Mouse (Mus musculus): ENCODE data around the gene Ccz1. TPM values are rescaled to one million over a fixed set of nuclear protein-coding genes. Genes with fewer than 3 reads are reported as not detected.

The Ccz1 gene
- polyA plus RNA-seq, 1 experiment = 31.1 TPM

DNA sequence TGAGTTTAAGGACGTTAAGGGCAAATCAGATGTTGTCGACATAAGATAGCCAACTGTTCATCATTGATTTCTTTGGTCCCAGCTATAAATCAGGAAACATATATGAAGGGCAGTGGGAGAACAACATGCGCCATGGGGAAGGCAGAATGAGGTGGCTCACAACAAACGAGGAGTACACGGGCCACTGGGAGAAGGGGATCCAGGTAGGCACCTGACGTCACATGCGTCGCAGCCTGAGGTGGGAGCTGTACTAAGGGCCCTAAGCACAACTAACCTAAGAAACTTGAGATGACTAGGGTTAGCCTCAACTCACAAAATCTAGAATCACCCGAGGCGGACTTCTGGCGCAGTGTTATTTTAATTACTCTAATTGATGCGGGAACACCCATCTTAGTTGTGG, 66.3 kb downstream of the Ccz1 start:
- TF ChIP-seq CTCF (IDR thresholded peaks at IDR 0.05; ENCODE audit: control insufficient read depth, insufficient read depth, insufficient replicate concordance, low read depth, low read length) (no peak), POLR2A (IDR thresholded peaks at IDR 0.05; ENCODE audit: control insufficient read depth, low read depth, low read length) (no peak)
- no peak overlapping the region for H3K4me3 ChIP-seq (ENCODE audit: control insufficient read depth, low read depth, low read length)
- no peak overlapping the region for H3K27ac ChIP-seq (ENCODE audit: control insufficient read depth, insufficient read depth, low read depth, low read length)
- H3K36me3 ChIP-seq (ENCODE audit: control insufficient read depth, insufficient read depth, low read length) = no peaks in the 10 kb centered on the region
- no peaks in the 10 kb centered on the region for H3K27me3 ChIP-seq (ENCODE audit: control insufficient read depth, insufficient read depth, low read length)
- no peaks in the 10 kb centered on the region for H3K4me1 ChIP-seq (ENCODE audit: control insufficient read depth, insufficient read depth, low read length)

DNA sequence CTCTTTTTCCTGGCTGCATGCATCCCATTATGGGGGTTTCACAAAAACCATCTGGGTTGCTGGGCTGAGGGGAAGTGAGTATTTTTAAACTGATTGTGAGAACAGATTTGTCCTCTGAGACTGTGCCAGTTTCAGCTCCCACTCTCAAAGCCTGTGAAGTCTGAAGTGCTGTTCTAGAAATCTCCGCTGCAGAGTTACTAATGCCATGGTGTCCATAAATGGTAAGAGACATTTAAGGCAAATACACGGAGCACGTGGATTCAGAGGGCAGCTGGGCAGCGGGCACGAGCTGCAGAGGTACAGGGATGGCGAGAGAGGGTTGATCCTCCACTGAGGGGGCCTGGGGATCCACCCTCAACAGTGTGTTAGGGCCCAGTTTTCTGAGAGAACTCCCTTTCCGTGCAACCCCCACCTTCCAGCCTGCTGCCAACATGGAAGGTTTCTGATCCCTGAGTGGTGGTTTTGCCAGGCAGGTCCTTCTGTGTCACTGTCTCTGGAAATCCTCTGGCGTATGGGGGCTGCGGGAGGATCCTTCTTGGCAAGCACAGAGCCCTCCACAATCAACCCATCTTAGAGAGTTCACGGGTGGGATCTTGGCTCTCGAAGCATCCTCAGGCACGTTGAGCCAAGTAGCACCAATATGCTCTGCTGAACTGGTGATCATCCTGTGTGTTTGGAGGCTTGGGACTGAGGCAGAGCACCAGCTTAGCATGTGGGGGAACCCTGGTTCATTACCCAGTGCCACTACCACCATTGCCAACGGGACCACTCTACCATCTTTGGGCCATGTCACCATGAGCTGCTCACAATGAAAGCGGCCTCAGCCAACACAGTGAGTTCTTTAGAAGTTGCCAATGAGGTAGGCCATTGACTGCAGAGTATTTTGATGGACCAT, 71.2 kb downstream of the Ccz1 start:
- Histone ChIP-seq H3K27me3 (ENCODE audit: control insufficient read depth, insufficient read depth, low read length) (no peaks in the 10 kb centered on the region), H3K4me1 (ENCODE audit: control insufficient read depth, insufficient read depth, low read length) (no peaks in the 10 kb centered on the region), H3K36me3 (ENCODE audit: control insufficient read depth, insufficient read depth, low read length) (no peaks in the 10 kb centered on the region), H3K4me3 (ENCODE audit: control insufficient read depth, low read depth, low read length) (no peak overlapping the region), H3K27ac (ENCODE audit: control insufficient read depth, insufficient read depth, low read depth, low read length) (no peak overlapping the region)
- TF ChIP-seq POLR2A (IDR thresholded peaks at IDR 0.05; ENCODE audit: control insufficient read depth, low read depth, low read length) (no peak), CTCF (IDR thresholded peaks at IDR 0.05; ENCODE audit: control insufficient read depth, insufficient read depth, insufficient replicate concordance, low read depth, low read length) (no peak)

DNA sequence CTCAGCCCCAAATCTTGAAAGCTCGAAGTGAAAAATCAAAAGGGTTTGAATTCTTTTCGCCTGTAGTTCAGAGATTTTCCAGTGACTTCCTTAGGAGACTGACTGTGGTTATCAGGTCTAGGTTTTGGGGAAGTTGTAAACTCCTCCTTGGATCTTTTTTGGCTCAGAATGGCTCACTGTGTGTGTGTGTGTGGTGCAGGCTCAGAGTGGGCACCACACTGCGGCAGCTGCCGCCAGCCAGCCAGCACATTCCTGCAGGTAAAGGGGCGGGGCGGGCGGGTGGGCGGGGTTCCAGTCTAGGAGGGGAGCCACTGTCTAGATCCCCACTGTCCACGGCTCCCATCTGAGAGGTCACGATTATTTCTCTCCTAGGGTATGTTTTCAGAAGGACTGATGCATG, 73.1 kb downstream of the Ccz1 start:
- H3K4me1 ChIP-seq (ENCODE audit: control insufficient read depth, insufficient read depth, low read length) = no peaks in the 10 kb centered on the region
- H3K4me3 ChIP-seq (ENCODE audit: control insufficient read depth, low read depth, low read length) = no peak overlapping the region
- no peaks in the 10 kb centered on the region for H3K36me3 ChIP-seq (ENCODE audit: control insufficient read depth, insufficient read depth, low read length)
- no peak overlapping the region for H3K27ac ChIP-seq (ENCODE audit: control insufficient read depth, insufficient read depth, low read depth, low read length)
- TF ChIP-seq POLR2A (IDR thresholded peaks at IDR 0.05; ENCODE audit: control insufficient read depth, low read depth, low read length) (no peak), CTCF (IDR thresholded peaks at IDR 0.05; ENCODE audit: control insufficient read depth, insufficient read depth, insufficient replicate concordance, low read depth, low read length) (no peak)
- no peaks in the 10 kb centered on the region for H3K27me3 ChIP-seq (ENCODE audit: control insufficient read depth, insufficient read depth, low read length)

Other genes starting within 250 kb of the Ccz1 start
- 14.3 and 15.7 TPM in 2 replicates for gene Eif2ak1, start 197.1 kb downstream of the Ccz1 start, polyA plus RNA-seq (2012; rRNA removed)
- gene Ankrd61, start 117.2 kb downstream of the Ccz1 start, polyA plus RNA-seq (2012; rRNA removed) = 202 and 206 TPM in 2 replicates
- gene Aimp2, start 105.0 kb downstream of the Ccz1 start, polyA plus RNA-seq (2012; rRNA removed) = 35.2 and 40.5 TPM in 2 replicates
- gene Pms2, start 104.9 kb downstream of the Ccz1 start, polyA plus RNA-seq (2012; rRNA removed) = 2.4 and 3.4 TPM in 2 replicates
- gene Gm42421, start 86.7 kb downstream of the Ccz1 start, polyA plus RNA-seq (2012; rRNA removed) = 0.32 and 0.69 TPM in 2 replicates
- gene Rsph10b, start 81.8 kb downstream of the Ccz1 start, polyA plus RNA-seq (2012; rRNA removed) = 34.7 and 37.5 TPM in 2 replicates
- gene Ocm, start 11.8 kb upstream of the Ccz1 start, polyA plus RNA-seq (2012; rRNA removed) = not detected in 2 replicates
- gene Lmtk2, start 85.6 kb upstream of the Ccz1 start, polyA plus RNA-seq (2012; rRNA removed) = 10.4 and 11.3 TPM in 2 replicates
- 0.11 and 0.16 TPM in 2 replicates for gene Bhlha15, start 175.4 kb upstream of the Ccz1 start, polyA plus RNA-seq (2012; rRNA removed)
- 16.4 and 16.7 TPM in 2 replicates for gene Tecpr1, start 208.7 kb upstream of the Ccz1 start, polyA plus RNA-seq (2012; rRNA removed)
- 174 and 212 TPM in 2 replicates for gene Bri3, start 229.6 kb upstream of the Ccz1 start, polyA plus RNA-seq (2012; rRNA removed)